Mouse (Mus musculus) R1 (cell line): ENCODE measurements around the gene Tnfsf13.

Experiments
- DNase-seq: peaks from one replicate; pipeline ENCODE4 v3.0.0-alpha.2; 2018; ENCODE audit warnings: low read depth, low spot score

The Tnfsf13 gene

GRCm38 (mm10) chr11:69681314-69682208 lies 4.0 kb downstream of the Tnfsf13 start, which contains the start of gene Senp3:
Gene Senp3 (minus strand): TSS chr11:69682084.
- peak; percentile 97 for DNase-seq

- DNase-seq = no peak
Measured at GRCm38 (mm10) chr11:69680136-69680855, 5.3 kb downstream of the Tnfsf13 start.

GRCm38 (mm10) chr11:69679144-69679543 lies 6.4 kb downstream of the Tnfsf13 start:
- DNase-seq = no peak

- DNase-seq = peak; percentile 100
Measured at GRCm38 (mm10) chr11:69672211-69672706, 13.3 kb downstream of the Tnfsf13 start, which contains the start of gene Eif4a1. Gene Eif4a1 (minus strand): TSS chr11:69672423.

GRCm38 (mm10) chr11:69671726-69672124 lies 13.9 kb downstream of the Tnfsf13 start:
- peak; percentile 61 for DNase-seq

GRCm38 (mm10) chr11:69670786-69671725 lies 14.5 kb downstream of the Tnfsf13 start:
- peak; percentile 96 for DNase-seq

- DNase-seq = no peak
Measured at GRCm38 (mm10) chr11:69666665-69667005, 18.9 kb downstream of the Tnfsf13 start.

GRCm38 (mm10) chr11:69665961-69666664 lies 19.5 kb downstream of the Tnfsf13 start, which contains the start of gene Cd68:
Gene Cd68 (minus strand): TSS chr11:69666153.
- DNase-seq = peak; percentile 98

GRCm38 (mm10) chr11:69665457-69665960 lies 20.1 kb downstream of the Tnfsf13 start:
- DNase-seq = no peak

GRCm38 (mm10) chr11:69664841-69665240 lies 20.7 kb downstream of the Tnfsf13 start:
- DNase-seq = no peak

GRCm38 (mm10) chr11:69663795-69664194 lies 21.8 kb downstream of the Tnfsf13 start:
- no peak for DNase-seq

GRCm38 (mm10) chr11:69662967-69663671 lies 22.5 kb downstream of the Tnfsf13 start:
- no peak for DNase-seq

GRCm38 (mm10) chr11:69662213-69662966 lies 23.2 kb downstream of the Tnfsf13 start, which contains the start of gene Mpdu1:
Gene Mpdu1 (minus strand): TSS chr11:69662642.
- peak; percentile 98 for DNase-seq

- DNase-seq = no peak
Measured at GRCm38 (mm10) chr11:69661221-69661881, 24.2 kb downstream of the Tnfsf13 start.

- no peak for DNase-seq
Measured at GRCm38 (mm10) chr11:69657462-69657881, 28.1 kb downstream of the Tnfsf13 start.

GRCm38 (mm10) chr11:69656617-69657461 lies 28.7 kb downstream of the Tnfsf13 start:
- peak; percentile 86 for DNase-seq

GRCm38 (mm10) chr11:69656065-69656455 lies 29.5 kb downstream of the Tnfsf13 start:
- DNase-seq = no peak
